Mouse (Mus musculus) kidney, embryonic 14.5 days (tissue): ENCODE measurements at regions not wholly inside any gene's neighbourhood (a gene's known extent, or its start where the extent isn't known, plus 50 kb on each side); places are given as distances from the start of the nearest gene placed in this dataset.

Experiments used
- ATAC-seq: fragments of 200-750 bp; cut with Nextera tagmentation; 2 replicates; pipeline ENCODE4 v1.8.0; 2017; ENCODE audit warnings: moderate number of reproducible peaks, mild to moderate bottlenecking, moderate TSS enrichment, moderate library complexity; ENCODE audit not compliant: low FRiP score, low TSS enrichment
- H3K27ac ChIP-seq: fragments of 300-500 bp; sonication (generic); 2 replicates; pipeline ENCODE4 v1.5.1; 2014; ENCODE audit warnings: low read depth, mild to moderate bottlenecking, low read length, moderate library complexity, mixed read lengths
- H3K27me3 ChIP-seq: fragments of 300-500 bp; sonication (generic); 2 replicates; pipeline ENCODE4 v1.6.1; 2014; ENCODE audit warnings: mild to moderate bottlenecking, low read length; ENCODE audit not compliant: control insufficient read depth, insufficient read depth
- H3K36me3 ChIP-seq: fragments of 300-500 bp; sonication (generic); 2 replicates; pipeline ENCODE4 v1.6.1; 2014; ENCODE audit warnings: low read length, mixed read lengths; ENCODE audit not compliant: control insufficient read depth, insufficient read depth
- H3K4me1 ChIP-seq: fragments of 300-500 bp; sonication (generic); 2 replicates; pipeline ENCODE4 v1.6.1; 2014; ENCODE audit warnings: low read length, mixed read lengths; ENCODE audit not compliant: control insufficient read depth, insufficient read depth
- H3K4me2 ChIP-seq: fragments of 300-500 bp; sonication (generic); replicated peaks from 2 replicates; pipeline ENCODE4 v1.6.1; 2014; ENCODE audit warnings: low read depth, mild to moderate bottlenecking, low read length
- H3K4me3 ChIP-seq: fragments of 300-500 bp; sonication (generic); 2 replicates; pipeline ENCODE4 v1.5.1; 2014; ENCODE audit warnings: mild to moderate bottlenecking, low read length
- H3K9ac ChIP-seq: fragments of 300-500 bp; sonication (generic); 2 replicates; pipeline ENCODE4 v1.6.1; 2014; ENCODE audit warnings: low read depth, mild to moderate bottlenecking, low read length, moderate library complexity
- H3K9me3 ChIP-seq: fragments of 300-500 bp; sonication (generic); 2 replicates; pipeline ENCODE4 v1.6.1; 2016; ENCODE audit warnings: low read length; ENCODE audit not compliant: control insufficient read depth
- WGBS: fragments of 180-500 bp; shearing (Covaris S2); extraction: QIAGEN DNeasy Blood & Tissue Kit; methylation state at CpG from one replicate; pipeline ENCODE4 v1.1.7; 2014; 5-methylcytosine and 5-hydroxymethylcytosine counted together

- Histone ChIP-seq H3K36me3 (no peaks in the 10 kb centered on the region), H3K4me2 (no peak overlapping the region), H3K27ac (no peak overlapping the region), H3K9me3 (no peaks in the 10 kb centered on the region), H3K4me1 (no peaks in the 10 kb centered on the region), H3K27me3 (no peaks in the 10 kb centered on the region), H3K4me3 (no peak overlapping the region), H3K9ac (no peak overlapping the region)
- WGBS: 41% methylated on average over 4 of the region's 4 CpGs
- ATAC-seq: peak; percentile 59; the same call in 1 of the 2 replicates
Measured at GRCm38 (mm10) chr8:41831713-41832112, 414.8 kb upstream of the Frg1 start.

- WGBS: 44% methylated on average over 6 of the region's 6 CpGs
- H3K4me1 ChIP-seq: no peaks in the 10 kb centered on the region
- no peak overlapping the region for H3K9ac ChIP-seq
- no peaks in the 10 kb centered on the region for H3K27me3 ChIP-seq
- no peak overlapping the region for H3K27ac ChIP-seq
- no peak overlapping the region for H3K4me2 ChIP-seq
- no peaks in the 10 kb centered on the region for H3K36me3 ChIP-seq
- H3K9me3 ChIP-seq: no peaks in the 10 kb centered on the region
- no peak overlapping the region for H3K4me3 ChIP-seq
- no peak for ATAC-seq
Measured at GRCm38 (mm10) chr8:41830407-41830806, 413.5 kb upstream of the Frg1 start.

- Histone ChIP-seq H3K36me3 (no peaks in the 10 kb centered on the region), H3K4me2 (no peak overlapping the region), H3K27me3 (no peaks in the 10 kb centered on the region), H3K9me3 (no peaks in the 10 kb centered on the region), H3K4me1 (no peaks in the 10 kb centered on the region), H3K9ac (no peak overlapping the region), H3K4me3 (no peak overlapping the region), H3K27ac (no peak overlapping the region)
- no peak; the same call in 1 of the 2 replicates for ATAC-seq
- WGBS: 24% methylated on average over 7 of the region's 7 CpGs
Measured at GRCm38 (mm10) chr8:41824928-41825327, 408.1 kb upstream of the Frg1 start.

DNA sequence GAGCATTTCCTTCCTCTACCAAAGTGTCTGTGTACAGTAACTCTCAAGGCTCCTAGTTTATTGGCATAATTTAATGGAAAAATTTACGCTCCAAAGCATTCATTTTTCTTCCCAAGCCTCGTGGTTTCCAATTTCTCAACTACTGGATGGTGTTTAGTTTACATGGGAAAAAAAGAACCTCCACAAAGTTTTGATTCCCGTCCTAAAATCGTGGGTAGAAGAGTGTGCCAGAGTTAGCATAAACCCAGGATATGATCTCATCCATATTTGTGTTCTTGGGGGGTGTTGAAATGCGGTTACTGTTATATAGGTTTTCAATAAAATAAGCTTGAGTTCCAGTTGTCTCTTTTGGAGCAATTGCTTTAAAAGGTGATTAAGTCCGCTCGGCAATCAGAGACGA, 406.2 kb upstream of the Frg1 start:
- H3K9ac ChIP-seq: no peak overlapping the region
- no peaks in the 10 kb centered on the region for H3K4me1 ChIP-seq
- ATAC-seq: no peak
- WGBS: 71% methylated on average over 8 of the region's 8 CpGs
- H3K27ac ChIP-seq: no peak overlapping the region
- no peaks in the 10 kb centered on the region for H3K27me3 ChIP-seq
- H3K4me3 ChIP-seq: no peak overlapping the region
- no peak overlapping the region for H3K4me2 ChIP-seq
- H3K9me3 ChIP-seq: no peaks in the 10 kb centered on the region
- H3K36me3 ChIP-seq: no peaks in the 10 kb centered on the region

GRCm38 (mm10) chr8:41821676-41822075, 404.8 kb upstream of the Frg1 start:
- Histone ChIP-seq H3K4me2 (no peak overlapping the region), H3K4me3 (no peak overlapping the region), H3K9me3 (no peaks in the 10 kb centered on the region), H3K36me3 (no peaks in the 10 kb centered on the region), H3K4me1 (no peaks in the 10 kb centered on the region), H3K27ac (no peak overlapping the region), H3K27me3 (no peaks in the 10 kb centered on the region), H3K9ac (no peak overlapping the region)
- 93% methylated on average over 5 of the region's 5 CpGs for WGBS
- ATAC-seq: no peak

- no peaks in the 10 kb centered on the region for H3K9me3 ChIP-seq
- no peak overlapping the region for H3K27ac ChIP-seq
- no peak for ATAC-seq
- no peak overlapping the region for H3K4me2 ChIP-seq
- no peaks in the 10 kb centered on the region for H3K27me3 ChIP-seq
- H3K36me3 ChIP-seq: no peaks in the 10 kb centered on the region
- no peak overlapping the region for H3K4me3 ChIP-seq
- no peak overlapping the region for H3K9ac ChIP-seq
- WGBS: 87% methylated on average over 4 of the region's 4 CpGs
- no peaks in the 10 kb centered on the region for H3K4me1 ChIP-seq
Measured at GRCm38 (mm10) chr8:41820605-41821395, 403.9 kb upstream of the Frg1 start.

- Histone ChIP-seq H3K9me3 (no peaks in the 10 kb centered on the region), H3K36me3 (no peaks in the 10 kb centered on the region), H3K4me3 (no peak overlapping the region), H3K9ac (no peak overlapping the region), H3K27me3 (no peaks in the 10 kb centered on the region), H3K4me2 (no peak overlapping the region), H3K27ac (no peak overlapping the region), H3K4me1 (no peaks in the 10 kb centered on the region)
- 76% methylated on average over 5 of the region's 5 CpGs for WGBS
- ATAC-seq: no peak
Measured at GRCm38 (mm10) chr8:41818577-41818976, 401.7 kb upstream of the Frg1 start.

DNA sequence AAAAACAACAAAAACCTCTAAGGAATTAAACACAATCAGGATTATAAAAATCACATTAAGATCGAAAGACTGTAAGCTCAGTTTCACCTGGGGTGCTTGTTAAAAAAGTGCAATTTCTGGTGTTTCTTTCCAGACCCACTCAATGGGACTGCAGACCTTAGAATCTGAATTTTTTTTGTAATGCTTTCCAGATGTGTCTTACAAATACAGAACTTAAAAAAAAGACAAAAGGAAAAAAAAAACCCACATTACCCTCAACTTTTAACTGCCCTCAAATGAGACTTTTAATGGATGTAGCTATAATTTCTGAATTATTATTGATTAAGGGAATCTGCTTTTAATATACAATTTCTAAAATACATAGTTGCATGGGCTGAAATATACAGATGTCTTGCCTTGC, 401.2 kb upstream of the Frg1 start:
- Histone ChIP-seq H3K36me3 (no peaks in the 10 kb centered on the region), H3K27ac (no peak overlapping the region), H3K27me3 (no peaks in the 10 kb centered on the region), H3K4me3 (no peak overlapping the region), H3K9me3 (no peaks in the 10 kb centered on the region), H3K4me1 (no peaks in the 10 kb centered on the region), H3K9ac (no peak overlapping the region), H3K4me2 (no peak overlapping the region)
- WGBS: 91% methylated on average over 1 of the region's 1 CpGs
- ATAC-seq: no peak

DNA sequence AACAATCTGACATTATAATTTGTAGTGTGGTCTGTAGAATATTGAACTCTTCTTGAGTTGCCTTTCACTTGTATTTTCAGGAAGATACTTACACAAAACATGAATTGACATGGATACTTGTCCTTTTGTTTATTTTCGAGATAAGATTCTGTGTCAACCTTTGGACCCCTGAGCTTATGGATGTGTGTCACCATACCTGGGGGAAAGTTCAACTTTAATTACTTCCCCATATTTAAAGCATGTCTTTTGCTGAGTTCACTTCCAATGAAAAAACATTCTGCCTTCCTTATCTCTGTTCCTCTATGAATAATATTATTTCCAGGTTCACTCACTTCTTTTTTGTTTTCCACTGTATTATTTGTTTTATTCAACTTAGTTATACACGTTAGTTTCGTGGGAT, 398.4 kb upstream of the Frg1 start:
- ATAC-seq: no peak
- no peaks in the 10 kb centered on the region for H3K4me1 ChIP-seq
- no peak overlapping the region for H3K4me3 ChIP-seq
- 83% methylated on average over 3 of the region's 3 CpGs for WGBS
- H3K9ac ChIP-seq: no peak overlapping the region
- no peaks in the 10 kb centered on the region for H3K36me3 ChIP-seq
- H3K27ac ChIP-seq: no peak overlapping the region
- no peaks in the 10 kb centered on the region for H3K27me3 ChIP-seq
- no peaks in the 10 kb centered on the region for H3K9me3 ChIP-seq
- H3K4me2 ChIP-seq: no peak overlapping the region
